Mouse (Mus musculus) cerebellum, postnatal 36 days (tissue): ENCODE results near the gene Ppip5k2.

Experiments used
- DNase-seq, 2 experiments: peaks; one replicate each; pipeline ENCODE4 v3.0.0; 2021 to 2022; ENCODE audit warnings: mixed read lengths in 2 of 2

Gene Ppip5k2

GRCm38 (mm10) chr1:97660687-97661405, 109.4 kb downstream of the Ppip5k2 start:
- DNase-seq, result peak; percentile 72 to 75

GRCm38 (mm10) chr1:97659405-97659804, 110.8 kb downstream of the Ppip5k2 start:
- no peak for DNase-seq

- DNase-seq, result no peak
Observed at GRCm38 (mm10) chr1:97657786-97658185, 112.4 kb downstream of the Ppip5k2 start.

GRCm38 (mm10) chr1:97657201-97657600, 113.0 kb downstream of the Ppip5k2 start:
- no peak for DNase-seq
